Mouse (Mus musculus): ENCODE data around the gene Caml.

DNA sequence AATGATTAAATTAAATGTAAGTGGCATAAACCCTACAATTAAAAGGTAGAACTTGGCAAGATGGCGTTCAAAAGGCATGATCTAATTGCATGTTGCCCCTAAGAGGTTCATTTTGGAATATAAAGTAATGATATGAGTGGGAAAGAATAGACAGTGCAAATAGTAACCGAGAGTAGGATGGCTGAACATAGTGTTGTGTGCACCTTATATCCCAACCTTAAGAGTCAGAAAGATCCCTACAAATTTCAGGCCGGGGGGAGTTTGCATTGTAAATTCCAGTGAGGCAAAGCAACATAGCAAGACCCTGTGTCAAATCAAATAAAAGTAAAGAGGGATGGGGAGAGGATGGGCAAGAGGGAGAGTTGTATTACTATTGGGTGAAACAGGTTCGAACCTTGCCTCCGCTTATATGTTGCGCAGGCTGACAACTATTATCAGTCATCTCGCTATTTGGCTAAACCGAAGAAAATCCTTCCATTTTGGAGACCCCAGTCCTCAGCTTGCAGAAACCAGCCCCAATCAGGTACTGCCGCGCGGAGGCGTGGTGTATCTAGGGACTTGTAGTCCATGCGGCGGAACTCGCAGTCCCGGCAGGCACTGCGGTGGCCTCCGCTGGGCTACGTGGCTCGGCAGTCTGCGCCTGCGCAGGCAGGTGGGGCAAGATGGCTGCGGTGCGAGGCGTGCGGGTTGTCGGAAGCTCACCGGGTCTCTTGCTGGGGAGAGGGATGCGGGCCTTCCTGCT is 30.1 kb upstream of the Caml start:
- TF ChIP-seq ZC3H11A (IDR thresholded peaks at IDR 0.05; ENCODE audit: low read depth, low read length) (no peak), RAD21 (IDR thresholded peaks at IDR 0.05; ENCODE audit: low read depth, low read length) (no peak), E2F4 (IDR thresholded peaks at IDR 0.05; ENCODE audit: insufficient replicate concordance, low read depth, low read length) (no peak), SMC3 (IDR thresholded peaks at IDR 0.05; ENCODE audit: low read depth, low read length) (no peak), CTCF (conservative IDR thresholded peaks at IDR 0.05 in 1 of 2, IDR thresholded peaks at IDR 0.05 in 1 of 2; ENCODE audit: low read depth in 2 of 2, low read length in 2 of 2) (no peak)
